Mouse (Mus musculus): ENCODE measurements around the gene Dhdds. TPM values are rescaled to one million over a fixed set of nuclear protein-coding genes. Genes with fewer than 3 reads are reported as not detected.

Dhdds gene
- polyA plus RNA-seq (2016; fragmentation: Nextera tagmentation; extraction: Ambion mirVana), result 41.8 and 41.9 TPM in 2 replicates

DNA sequence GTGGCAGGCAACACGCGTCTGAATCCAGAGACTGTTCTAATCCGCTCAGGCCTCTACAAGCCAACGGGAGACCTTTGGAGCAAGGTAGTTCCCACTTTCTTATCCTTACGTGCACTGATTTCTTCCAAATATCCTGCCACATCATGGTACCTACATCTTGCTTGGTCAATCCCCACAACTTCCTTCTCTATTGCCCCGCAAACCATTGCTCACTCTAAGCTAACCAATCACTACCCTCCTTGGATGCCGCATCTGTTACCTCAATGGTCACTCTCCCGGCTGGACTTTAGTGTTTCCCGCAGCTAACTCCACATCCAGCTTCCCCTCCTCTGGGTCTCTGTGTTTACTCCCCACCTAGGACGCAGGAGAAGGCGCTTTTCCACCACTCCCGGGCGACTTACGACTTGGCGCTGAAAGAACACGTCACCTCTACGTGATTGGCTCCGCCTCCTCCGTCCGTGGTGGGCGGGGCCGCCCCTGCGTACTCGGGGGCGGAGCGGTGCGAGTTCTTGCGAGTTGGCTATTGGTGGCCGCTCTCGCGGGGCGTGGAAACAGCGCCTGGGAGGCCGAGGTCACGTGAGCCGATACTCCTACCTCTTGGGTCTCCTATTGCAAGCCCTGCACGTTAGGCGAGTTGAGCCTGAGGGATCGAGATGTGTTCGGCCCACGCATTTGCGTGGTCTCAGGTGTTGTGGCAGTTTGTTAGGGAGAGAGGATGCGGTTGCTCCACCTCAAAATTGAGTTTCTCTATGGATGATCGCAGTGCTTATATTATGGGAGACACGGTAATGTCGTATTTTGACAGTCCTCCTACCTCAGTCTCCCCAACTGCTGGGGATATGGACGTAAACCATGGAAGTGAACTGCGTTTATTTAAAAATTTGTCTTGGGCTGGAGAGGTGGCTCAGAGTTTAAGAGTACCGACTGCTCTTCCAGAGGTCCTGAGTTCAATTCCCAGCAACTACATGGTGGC lies at the start of gene Dhdds:
Gene Dhdds, minus strand, starts transcription at position 453 of the 973 bp plus-strand sequence.
- peak; percentile 99 for DNase-seq (ENCODE audit: low spot score)
- Histone ChIP-seq H3K36me3 (peaks cover 39% of the 10 kb centered on the region), H3K27ac (peak within 1 kb of the TSS; percentile 79; the same call in 1 of the 2 replicates), H3K27me3 (ENCODE audit: low read depth, poor library complexity, severe bottlenecking) (no peaks in the 10 kb centered on the region), H3K9me3 (replicated peaks) (no peaks in the 10 kb centered on the region), H3K4me3 (peak within 1 kb of the TSS; percentile 71), H3K4me1 (peaks cover 10% of the 10 kb centered on the region)
- 1% methylated on average over 49 of the region's 49 CpGs for WGBS

DNA sequence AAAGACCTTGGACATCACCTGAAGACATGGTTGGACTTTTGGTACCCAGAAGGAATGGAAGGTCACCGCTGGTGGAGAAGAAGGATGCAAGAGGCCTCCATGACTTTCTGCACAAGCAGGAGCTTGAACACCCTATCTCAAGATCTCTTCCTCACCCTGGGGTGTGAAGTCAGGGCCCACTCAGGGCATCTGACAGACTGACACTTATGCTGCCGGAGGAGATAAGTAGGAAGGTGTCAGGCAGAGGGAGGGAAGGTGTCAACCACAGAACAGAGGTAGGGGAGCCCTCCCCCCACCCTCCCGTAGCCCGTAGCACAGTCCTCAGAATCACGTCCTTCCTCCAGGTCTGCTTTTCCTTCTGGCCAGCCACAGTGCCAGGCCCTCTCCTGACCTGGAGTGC lies 46.9 kb upstream of the Dhdds start:
- DNase-seq (ENCODE audit: low spot score), result no peak
- no peak overlapping the region for H3K4me3 ChIP-seq
- no peaks in the 10 kb centered on the region for H3K9me3 ChIP-seq (replicated peaks)
- peaks cover 19% of the 10 kb centered on the region for H3K4me1 ChIP-seq
- 44% methylated on average over 5 of the region's 5 CpGs for WGBS
- H3K27me3 ChIP-seq (ENCODE audit: low read depth, poor library complexity, severe bottlenecking), result no peaks in the 10 kb centered on the region
- H3K27ac ChIP-seq, result peak overlapping the region; percentile 19; the same call in 1 of the 2 replicates
- H3K36me3 ChIP-seq, result no peaks in the 10 kb centered on the region

DNA sequence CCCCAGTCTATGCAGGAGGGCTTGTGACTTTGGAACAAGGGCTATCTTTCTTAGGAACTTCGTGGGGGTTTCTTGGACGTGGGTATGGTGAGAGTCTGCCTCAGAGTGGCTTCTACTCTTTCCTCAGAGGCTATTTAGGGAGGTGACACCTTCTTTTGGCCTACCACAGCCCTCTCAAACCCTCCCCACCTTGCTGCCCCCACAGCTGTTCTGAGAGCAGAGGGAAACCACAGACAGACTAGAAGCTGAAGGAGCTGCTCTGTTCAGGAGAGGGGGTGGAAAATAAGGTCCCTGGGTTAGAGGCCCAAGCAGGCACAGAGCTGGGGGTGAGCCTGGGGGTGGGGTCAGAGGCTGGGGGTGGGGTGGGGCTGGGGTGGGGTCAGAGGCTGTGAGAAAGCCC lies 42.3 kb upstream of the Dhdds start:
- Histone ChIP-seq H3K36me3 (no peaks in the 10 kb centered on the region), H3K4me3 (no peak overlapping the region), H3K4me1 (peaks cover 10% of the 10 kb centered on the region), H3K27ac (no peak overlapping the region), H3K9me3 (replicated peaks) (no peaks in the 10 kb centered on the region), H3K27me3 (ENCODE audit: low read depth, poor library complexity, severe bottlenecking) (no peaks in the 10 kb centered on the region)
- no peak for DNase-seq (ENCODE audit: low spot score)
- WGBS, result 65% methylated on average over 2 of the region's 2 CpGs

DNA sequence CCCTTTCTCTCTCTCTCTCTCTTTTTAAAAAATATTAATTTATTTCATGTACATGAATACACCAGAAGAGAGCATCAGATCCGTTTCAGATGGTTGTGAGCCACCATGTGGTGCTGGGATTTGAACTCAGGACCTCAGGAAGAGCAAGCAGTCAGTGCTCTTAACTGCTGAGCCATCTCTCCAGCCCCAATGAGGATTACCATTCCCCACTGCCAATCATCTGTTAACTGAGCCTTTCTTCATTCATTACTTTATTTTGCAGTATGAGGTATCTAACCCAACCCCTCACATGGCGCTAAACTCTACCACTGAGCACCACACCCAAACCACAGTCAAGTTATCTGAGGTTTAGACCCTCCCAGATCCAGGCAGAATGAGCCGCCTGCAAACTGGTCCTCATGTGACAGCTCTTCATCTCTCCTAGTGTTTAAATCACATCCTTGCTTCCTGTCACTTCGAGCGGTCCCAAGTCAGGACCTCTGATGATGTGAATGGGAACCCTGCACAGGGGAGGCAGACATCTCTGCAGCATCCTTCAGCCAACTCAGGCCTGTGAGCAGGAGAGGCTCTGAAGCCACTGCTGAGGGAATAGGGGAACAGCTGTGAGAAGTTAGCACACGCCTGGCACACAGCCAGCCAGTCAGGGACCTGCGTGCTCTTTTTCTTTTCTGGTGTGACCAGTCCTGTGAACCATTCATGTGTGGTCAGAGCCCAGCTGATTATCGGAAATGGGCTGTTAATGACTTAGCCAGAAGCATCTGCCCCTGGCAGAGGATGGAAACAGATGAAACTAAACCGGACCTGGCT lies 40.8 kb upstream of the Dhdds start:
- no peak overlapping the region for H3K27ac ChIP-seq
- no peaks in the 10 kb centered on the region for H3K27me3 ChIP-seq (ENCODE audit: low read depth, poor library complexity, severe bottlenecking)
- 60% methylated on average over 9 of the region's 9 CpGs for WGBS
- H3K4me1 ChIP-seq, result peaks cover 7% of the 10 kb centered on the region
- H3K36me3 ChIP-seq, result no peaks in the 10 kb centered on the region
- no peak overlapping the region for H3K4me3 ChIP-seq
- DNase-seq (ENCODE audit: low spot score), result no peak
- H3K9me3 ChIP-seq (replicated peaks), result no peaks in the 10 kb centered on the region

DNA sequence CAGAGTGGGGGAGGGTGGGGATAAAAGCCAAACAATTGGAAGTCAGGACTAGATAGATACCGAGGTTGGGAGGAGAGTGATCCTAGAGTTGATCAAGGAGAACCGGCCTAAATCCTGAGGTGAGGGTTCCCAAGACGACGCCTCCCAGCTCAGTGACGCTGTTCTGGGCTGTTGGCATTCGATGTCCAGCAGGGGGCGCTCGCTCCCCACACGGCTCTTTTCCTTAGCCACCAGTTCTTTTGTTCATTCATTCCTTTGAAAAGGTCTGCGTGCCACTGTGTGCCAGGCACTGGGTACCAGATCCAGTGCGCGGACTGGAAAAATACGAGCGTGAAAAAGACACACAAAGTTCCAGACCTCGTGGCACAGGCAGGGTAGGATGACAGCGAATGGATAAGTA lies 35.2 kb upstream of the Dhdds start:
- H3K27ac ChIP-seq, result no peak overlapping the region
- no peak overlapping the region; the same call in 1 of the 2 replicates for H3K4me3 ChIP-seq
- no peaks in the 10 kb centered on the region for H3K9me3 ChIP-seq (replicated peaks)
- peaks cover 4% of the 10 kb centered on the region; the same call in 1 of the 2 replicates for H3K4me1 ChIP-seq
- peak; percentile 94 for DNase-seq (ENCODE audit: low spot score)
- 7% methylated on average over 16 of the region's 16 CpGs for WGBS
- no peaks in the 10 kb centered on the region for H3K36me3 ChIP-seq
- H3K27me3 ChIP-seq (ENCODE audit: low read depth, poor library complexity, severe bottlenecking), result no peaks in the 10 kb centered on the region

DNA sequence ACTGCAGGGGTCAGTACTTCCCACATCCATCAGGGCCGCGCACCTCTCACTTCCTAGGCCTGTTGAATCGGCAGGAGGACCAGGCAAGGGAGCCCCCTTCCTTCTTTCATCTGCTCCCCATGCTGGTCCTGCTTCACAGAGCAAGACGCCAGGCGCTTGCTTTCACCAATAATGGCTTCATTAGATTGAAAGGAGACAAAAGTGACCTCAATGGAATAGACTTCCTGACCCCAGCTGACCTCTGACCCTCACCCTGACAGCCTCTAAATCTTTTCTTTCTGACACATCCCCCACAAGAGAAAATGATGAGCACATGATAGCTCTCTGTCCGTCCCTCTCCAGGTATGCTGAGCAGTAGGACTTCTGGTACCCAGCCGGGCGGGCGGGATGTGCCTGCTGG lies 25.1 kb upstream of the Dhdds start:
- no peak for DNase-seq (ENCODE audit: low spot score)
- H3K27me3 ChIP-seq (ENCODE audit: low read depth, poor library complexity, severe bottlenecking), result no peaks in the 10 kb centered on the region
- H3K4me1 ChIP-seq, result peaks cover 6% of the 10 kb centered on the region; the same call in 1 of the 2 replicates
- 47% methylated on average over 9 of the region's 9 CpGs for WGBS
- H3K9me3 ChIP-seq (replicated peaks), result no peaks in the 10 kb centered on the region
- H3K27ac ChIP-seq, result no peak overlapping the region
- no peak overlapping the region for H3K4me3 ChIP-seq
- no peaks in the 10 kb centered on the region for H3K36me3 ChIP-seq

DNA sequence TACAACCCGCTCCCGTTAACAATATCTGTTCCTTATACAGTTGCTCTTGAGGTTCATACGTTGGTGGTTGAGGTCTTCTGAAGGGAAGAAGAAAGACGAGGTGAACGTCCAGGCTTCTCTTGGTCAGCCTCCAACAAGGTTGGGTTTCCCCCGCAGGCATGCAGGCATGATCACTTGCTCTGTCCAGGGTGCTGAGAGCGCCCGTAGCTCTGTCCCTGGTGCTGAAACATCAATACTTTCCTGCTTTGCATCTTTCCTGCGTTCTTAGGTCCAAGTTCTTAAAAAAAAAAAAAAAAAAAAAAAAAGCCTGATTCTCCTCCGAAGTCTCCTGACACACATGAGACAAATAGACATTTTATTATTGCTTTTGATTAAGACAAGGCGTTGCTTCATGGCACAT lies 19.9 kb upstream of the Dhdds start:
- peaks cover 51% of the 10 kb centered on the region for H3K4me1 ChIP-seq
- 4% methylated on average over 11 of the region's 11 CpGs for WGBS
- no peaks in the 10 kb centered on the region for H3K9me3 ChIP-seq (replicated peaks)
- H3K27me3 ChIP-seq (ENCODE audit: low read depth, poor library complexity, severe bottlenecking), result no peaks in the 10 kb centered on the region
- no peak overlapping the region for H3K4me3 ChIP-seq
- no peaks in the 10 kb centered on the region for H3K36me3 ChIP-seq
- peak; percentile 92 for DNase-seq (ENCODE audit: low spot score)
- H3K27ac ChIP-seq, result no peak overlapping the region

DNA sequence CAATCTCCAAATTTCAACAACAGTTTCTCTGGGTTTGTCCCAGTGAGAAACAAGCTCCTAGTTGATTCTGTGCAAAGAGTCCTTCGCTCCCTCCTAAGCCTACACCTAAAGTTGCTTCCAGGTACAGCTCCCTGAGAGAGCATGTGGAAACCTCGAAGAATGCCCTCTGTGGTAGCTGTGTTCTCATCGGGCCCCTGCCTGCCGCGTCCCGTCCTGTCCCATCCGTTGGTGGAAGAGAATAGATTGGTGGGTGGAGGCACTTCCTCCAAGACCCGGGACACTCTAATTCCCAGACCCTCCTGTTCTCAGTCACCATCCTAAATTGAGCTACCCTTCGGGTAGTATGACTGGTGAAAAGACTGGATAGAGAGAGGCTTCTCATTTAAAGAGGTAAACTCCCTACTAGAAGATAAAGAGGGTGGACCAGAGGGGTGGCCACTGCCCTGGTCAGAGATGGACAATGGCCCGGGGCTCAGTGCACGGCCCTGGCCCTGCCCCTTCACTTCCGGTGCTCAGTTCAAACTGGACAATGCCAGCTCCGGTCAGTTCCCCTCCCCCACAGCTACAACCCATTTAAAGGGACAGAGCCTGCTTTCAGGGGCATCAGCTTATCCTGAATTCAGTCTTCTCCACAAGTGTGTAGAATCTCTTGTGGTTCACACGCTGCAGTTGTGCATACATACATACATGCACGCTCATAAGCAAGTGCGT lies 19.1 kb upstream of the Dhdds start:
- H3K9me3 ChIP-seq (replicated peaks), result no peaks in the 10 kb centered on the region
- 0 out of 2 replicates have a peak, but pooled peaks cover under 1% of the 10 kb centered on the region for H3K36me3 ChIP-seq
- H3K4me3 ChIP-seq, result peak overlapping the region; percentile 58
- 3% methylated on average over 16 of the region's 16 CpGs for WGBS
- peaks cover 57% of the 10 kb centered on the region for H3K4me1 ChIP-seq
- peak; percentile 50 for DNase-seq (ENCODE audit: low spot score)
- H3K27me3 ChIP-seq (ENCODE audit: low read depth, poor library complexity, severe bottlenecking), result no peaks in the 10 kb centered on the region
- peak overlapping the region; percentile 86 for H3K27ac ChIP-seq

DNA sequence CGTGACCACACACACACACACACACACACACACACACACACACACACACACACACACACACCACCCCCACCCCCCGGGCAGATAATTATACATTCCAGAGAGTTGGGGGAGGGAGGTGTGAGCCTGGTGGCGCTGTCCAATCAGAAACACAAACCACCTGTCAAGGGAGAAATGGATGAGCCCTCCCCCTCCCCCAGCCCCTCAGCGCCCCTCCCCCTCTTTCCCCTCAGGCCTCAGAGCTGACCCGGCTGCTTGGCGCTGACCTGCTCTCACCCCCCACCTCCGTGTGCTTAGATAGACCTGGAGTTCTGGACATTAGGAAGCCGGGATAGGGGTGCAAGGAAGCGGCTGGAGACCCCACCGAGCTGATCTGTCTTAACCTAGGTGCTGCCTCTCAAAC lies 18.5 kb upstream of the Dhdds start:
- Histone ChIP-seq H3K36me3 (0 out of 2 replicates have a peak, but pooled peaks cover 3% of the 10 kb centered on the region), H3K9me3 (replicated peaks) (no peaks in the 10 kb centered on the region), H3K4me1 (peaks cover 57% of the 10 kb centered on the region), H3K4me3 (peak overlapping the region; percentile 58), H3K27me3 (ENCODE audit: low read depth, poor library complexity, severe bottlenecking) (no peaks in the 10 kb centered on the region), H3K27ac (peak overlapping the region; percentile 86)
- 0% methylated on average over 9 of the region's 10 CpGs for WGBS
- DNase-seq (ENCODE audit: low spot score), result peak; percentile 81

DNA sequence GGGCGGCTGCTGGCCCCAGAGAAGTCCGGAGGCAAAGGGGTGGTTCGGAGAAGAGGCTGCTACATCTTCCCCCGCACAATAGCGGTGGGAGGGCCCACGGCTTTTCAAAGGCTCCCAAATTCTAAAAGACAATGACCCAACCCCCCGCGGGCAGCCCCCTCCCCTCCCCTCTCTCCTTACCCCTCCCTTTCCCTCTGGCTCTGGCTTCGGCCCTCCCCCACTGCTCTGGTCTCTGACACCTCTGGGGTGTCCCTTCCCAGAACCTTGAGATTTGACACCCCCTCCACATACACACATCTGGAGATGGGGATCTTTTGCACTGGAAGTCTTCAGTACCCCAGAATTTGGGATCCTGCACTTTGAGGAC lies 18.0 kb upstream of the Dhdds start, which contains the start of gene Lin28a:
Gene Lin28a, minus strand, starts transcription at position 63 of the 367 bp plus-strand sequence.
- Histone ChIP-seq H3K9me3 (replicated peaks) (no peaks in the 10 kb centered on the region), H3K27me3 (ENCODE audit: low read depth, poor library complexity, severe bottlenecking) (no peaks in the 10 kb centered on the region), H3K4me3 (peak within 1 kb of the TSS; percentile 58), H3K4me1 (peaks cover 57% of the 10 kb centered on the region), H3K27ac (peak within 1 kb of the TSS; percentile 86), H3K36me3 (0 out of 2 replicates have a peak, but pooled peaks cover 3% of the 10 kb centered on the region)
- 1% methylated on average over 9 of the region's 9 CpGs for WGBS
- peak; percentile 67 for DNase-seq (ENCODE audit: low spot score)

DNA sequence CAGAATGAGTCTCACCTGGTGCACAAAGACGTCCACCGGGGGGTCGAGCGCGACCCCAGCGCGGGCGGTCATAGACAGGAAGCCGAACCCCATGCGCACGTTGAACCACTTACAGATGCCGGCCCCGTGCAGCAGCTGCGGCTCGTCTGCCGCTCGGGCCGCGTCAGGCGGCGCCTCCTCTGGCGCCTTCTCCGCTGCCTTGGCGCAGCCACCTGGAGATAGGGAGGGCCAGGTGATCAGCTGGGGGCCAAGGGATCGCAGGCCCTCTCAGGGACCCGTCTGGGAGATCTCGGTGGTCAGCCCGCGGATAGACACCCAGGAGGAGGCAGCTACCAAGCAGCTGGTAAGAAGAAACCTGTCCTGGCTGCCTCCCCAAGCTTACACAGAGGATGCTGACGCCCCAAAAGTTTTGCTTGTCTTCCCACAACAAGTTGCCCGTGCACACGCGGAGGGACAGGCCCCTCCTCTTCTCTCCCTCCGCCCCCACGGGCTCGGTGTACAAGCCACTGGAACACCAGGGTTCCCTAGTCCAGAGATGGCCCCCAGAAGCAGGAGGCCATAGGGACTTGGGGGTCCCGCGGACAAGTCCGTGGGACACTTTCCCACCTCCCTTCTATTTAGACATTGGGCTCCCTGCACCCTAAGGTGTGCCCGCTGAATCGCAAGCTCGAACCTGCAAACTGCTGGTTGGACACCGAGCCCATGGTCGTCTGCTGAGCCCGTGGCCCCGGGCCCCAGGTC lies 17.5 kb upstream of the Dhdds start:
- H3K4me3 ChIP-seq, result peak overlapping the region; percentile 58
- H3K36me3 ChIP-seq, result 0 out of 2 replicates have a peak, but pooled peaks cover 3% of the 10 kb centered on the region
- H3K9me3 ChIP-seq (replicated peaks), result no peaks in the 10 kb centered on the region
- under 1% methylated on average over 46 of the region's 46 CpGs for WGBS
- peak overlapping the region; percentile 86 for H3K27ac ChIP-seq
- H3K27me3 ChIP-seq (ENCODE audit: low read depth, poor library complexity, severe bottlenecking), result no peaks in the 10 kb centered on the region
- DNase-seq (ENCODE audit: low spot score), result peak; percentile 76
- peaks cover 62% of the 10 kb centered on the region for H3K4me1 ChIP-seq
